Mouse (Mus musculus) forebrain, embryonic 14.5 days (tissue): ENCODE data around the gene Fgfr2. TPM values are rescaled to one million over a fixed set of nuclear protein-coding genes. Genes with fewer than 3 reads are reported as not detected.

Experiments used
- ATAC-seq: fragments of 200-750 bp; cut with Nextera tagmentation; 2 replicates; pipeline ENCODE4 v1.8.0; 2017; ENCODE audit warnings: mild to moderate bottlenecking, moderate library complexity
- DNase-seq: peaks from one replicate; pipeline ENCODE4 v3.0.0-alpha.2; 2015; ENCODE audit warnings: low spot score
- H3K27ac ChIP-seq: fragments of 300-500 bp; sonication (generic); 2 replicates; pipeline ENCODE4 v1.5.1; 2014; ENCODE audit warnings: low read depth, mild to moderate bottlenecking, control low read depth, low read length, moderate library complexity
- H3K27me3 ChIP-seq: fragments of 300-500 bp; sonication (generic); replicated peaks from 2 replicates; pipeline ENCODE4 v1.6.1; 2014; ENCODE audit warnings: low read length, control low read depth, mixed read lengths; ENCODE audit not compliant: control insufficient read depth, insufficient read depth
- H3K36me3 ChIP-seq: fragments of 300-500 bp; sonication (generic); 2 replicates; pipeline ENCODE4 v1.6.1; 2014; ENCODE audit warnings: low read length, control low read depth; ENCODE audit not compliant: control insufficient read depth, insufficient read depth
- H3K4me1 ChIP-seq: fragments of 300-500 bp; sonication (generic); 2 replicates; pipeline ENCODE4 v1.6.1; 2014; ENCODE audit warnings: antibody characterized with exemption, low read length, control low read depth; ENCODE audit not compliant: control insufficient read depth, insufficient read depth
- H3K4me2 ChIP-seq: fragments of 300-500 bp; sonication (generic); 2 replicates; pipeline ENCODE4 v1.6.1; 2014; ENCODE audit warnings: mild to moderate bottlenecking, control low read depth, low read length
- H3K4me3 ChIP-seq: fragments of 300-500 bp; sonication (generic); 2 replicates; pipeline ENCODE4 v1.5.1; 2014; ENCODE audit warnings: low read depth, low read length, control low read depth
- H3K9ac ChIP-seq: fragments of 300-500 bp; sonication (generic); 2 replicates; pipeline ENCODE4 v1.6.1; 2014; ENCODE audit warnings: mild to moderate bottlenecking, low read length, control low read depth, moderate library complexity
- H3K9me3 ChIP-seq: fragments of 300-500 bp; sonication (generic); replicated peaks from 2 replicates; pipeline ENCODE4 v1.6.1; 2016; ENCODE audit warnings: low read length, control low read depth, mixed read lengths; ENCODE audit not compliant: control insufficient read depth
- WGBS: fragments of 180-500 bp; shearing (Covaris S2); extraction: QIAGEN DNeasy Blood & Tissue Kit; methylation state at CpG from one replicate; pipeline ENCODE4 v1.1.7; 2014; 5-methylcytosine and 5-hydroxymethylcytosine counted together
- polyA plus RNA-seq: library from polyadenylated mRNA; unstranded; fragments of >200 nt; fragmentation: Nextera tagmentation; extraction: Ambion mirVana; gene quantifications from 2 replicates; pipeline ENCODE4 v1.2.1, GENCODE M21; 2014

Fgfr2 gene
- polyA plus RNA-seq, 1 experiment from 2014 or later: 35.9 TPM

- H3K36me3 ChIP-seq: peaks cover 2% of the 10 kb centered on the region
- ATAC-seq: peak; percentile 81
- H3K27me3 ChIP-seq: no peaks in the 10 kb centered on the region
- H3K9ac ChIP-seq: no peak overlapping the region
- peak; percentile 66 for DNase-seq
- H3K27ac ChIP-seq: peak overlapping the region; percentile 52; the same call in 1 of the 2 replicates
- H3K9me3 ChIP-seq: no peaks in the 10 kb centered on the region
- H3K4me1 ChIP-seq: peaks cover 16% of the 10 kb centered on the region
- H3K4me3 ChIP-seq: no peak overlapping the region
- no peak overlapping the region for H3K4me2 ChIP-seq
- WGBS: 64% methylated on average over 8 of the region's 8 CpGs
Observed at GRCm38 (mm10) chr7:132720562-132720961, 402.6 kb downstream of the Fgfr2 start.

GRCm38 (mm10) chr7:132719570-132719969 lies 403.6 kb downstream of the Fgfr2 start:
- peaks cover 12% of the 10 kb centered on the region for H3K36me3 ChIP-seq
- H3K9me3 ChIP-seq: no peaks in the 10 kb centered on the region
- ATAC-seq (no peak), DNase-seq (no peak)
- peaks cover 21% of the 10 kb centered on the region for H3K4me1 ChIP-seq
- WGBS: 94% methylated on average over 4 of the region's 4 CpGs
- H3K4me2 ChIP-seq: no peak overlapping the region
- no peak overlapping the region for H3K27ac ChIP-seq
- no peak overlapping the region for H3K9ac ChIP-seq
- H3K4me3 ChIP-seq: no peak overlapping the region
- H3K27me3 ChIP-seq: no peaks in the 10 kb centered on the region

GRCm38 (mm10) chr7:132715259-132715658 lies 407.9 kb downstream of the Fgfr2 start:
- Histone ChIP-seq H3K27ac (peak overlapping the region; percentile 70; the same call in 1 of the 2 replicates), H3K9ac (no peak overlapping the region), H3K4me3 (no peak overlapping the region), H3K4me1 (peaks cover 17% of the 10 kb centered on the region), H3K27me3 (no peaks in the 10 kb centered on the region), H3K4me2 (no peak overlapping the region), H3K36me3 (peaks cover 33% of the 10 kb centered on the region), H3K9me3 (no peaks in the 10 kb centered on the region)
- ATAC-seq (no peak), DNase-seq (no peak)
- 94% methylated on average over 4 of the region's 4 CpGs for WGBS

- ATAC-seq: peak; percentile 66
- peak overlapping the region; percentile 46; the same call in 1 of the 2 replicates for H3K9ac ChIP-seq
- 17% methylated on average over 6 of the region's 6 CpGs for WGBS
Observed at GRCm38 (mm10) chr7:132714236-132714923, 408.8 kb downstream of the Fgfr2 start.

GRCm38 (mm10) chr7:132713483-132714126 lies 409.5 kb downstream of the Fgfr2 start:
- H3K27ac ChIP-seq: peak overlapping the region; percentile 70; the same call in 1 of the 2 replicates
- DNase-seq (no peak), ATAC-seq (no peak)
- H3K4me1 ChIP-seq: peaks cover 17% of the 10 kb centered on the region
- peaks cover 33% of the 10 kb centered on the region for H3K36me3 ChIP-seq
- no peaks in the 10 kb centered on the region for H3K9me3 ChIP-seq
- H3K4me2 ChIP-seq: no peak overlapping the region
- 84% methylated on average over 8 of the region's 8 CpGs for WGBS
- H3K27me3 ChIP-seq: no peaks in the 10 kb centered on the region
- H3K9ac ChIP-seq: no peak overlapping the region
- no peak overlapping the region for H3K4me3 ChIP-seq

More at GRCm38 (mm10) chr7:132714236-132714923, 408.8 kb downstream of the Fgfr2 start:
- Histone ChIP-seq H3K9me3 (no peaks in the 10 kb centered on the region), H3K4me2 (no peak overlapping the region), H3K4me1 (peaks cover 17% of the 10 kb centered on the region), H3K36me3 (peaks cover 33% of the 10 kb centered on the region), H3K27ac (peak overlapping the region; percentile 70), H3K4me3 (no peak overlapping the region), H3K27me3 (no peaks in the 10 kb centered on the region)
- peak; percentile 77 for DNase-seq

GRCm38 (mm10) chr7:132712956-132713355 lies 410.2 kb downstream of the Fgfr2 start:
- no peak overlapping the region for H3K9ac ChIP-seq
- H3K27ac ChIP-seq: no peak overlapping the region
- WGBS: 83% methylated on average over 7 of the region's 7 CpGs
- no peak overlapping the region for H3K4me3 ChIP-seq
- peaks cover 17% of the 10 kb centered on the region for H3K4me1 ChIP-seq
- no peak overlapping the region for H3K4me2 ChIP-seq
- H3K9me3 ChIP-seq: no peaks in the 10 kb centered on the region
- H3K36me3 ChIP-seq: peaks cover 33% of the 10 kb centered on the region
- DNase-seq: no peak
- no peak for ATAC-seq
- H3K27me3 ChIP-seq: no peaks in the 10 kb centered on the region

GRCm38 (mm10) chr7:132712044-132712708 lies 411.0 kb downstream of the Fgfr2 start:
- Histone ChIP-seq H3K36me3 (peaks cover 33% of the 10 kb centered on the region), H3K4me3 (no peak overlapping the region), H3K9me3 (no peaks in the 10 kb centered on the region), H3K4me1 (peaks cover 17% of the 10 kb centered on the region), H3K27ac (peak overlapping the region; percentile 44; the same call in 1 of the 2 replicates), H3K9ac (no peak overlapping the region; the same call in 1 of the 2 replicates), H3K4me2 (no peak overlapping the region), H3K27me3 (no peaks in the 10 kb centered on the region)
- WGBS: 41% methylated on average over 16 of the region's 16 CpGs
- peak; percentile 51; the same call in 1 of the 2 replicates for ATAC-seq
- peak; percentile 18 for DNase-seq

GRCm38 (mm10) chr7:132711579-132711978 lies 411.6 kb downstream of the Fgfr2 start:
- 0 out of 2 replicates have a peak, but pooled peaks have one; percentile 2 for ATAC-seq

More at GRCm38 (mm10) chr7:132711579-132711978, 411.6 kb downstream of the Fgfr2 start:
- H3K4me2 ChIP-seq: no peak overlapping the region
- no peak overlapping the region; the same call in 1 of the 2 replicates for H3K9ac ChIP-seq
- H3K27me3 ChIP-seq: no peaks in the 10 kb centered on the region
- no peak overlapping the region; the same call in 1 of the 2 replicates for H3K27ac ChIP-seq
- peaks cover 17% of the 10 kb centered on the region for H3K4me1 ChIP-seq
- H3K4me3 ChIP-seq: no peak overlapping the region
- no peak for DNase-seq
- H3K9me3 ChIP-seq: no peaks in the 10 kb centered on the region
- peaks cover 33% of the 10 kb centered on the region for H3K36me3 ChIP-seq
- WGBS: 88% methylated on average over 9 of the region's 9 CpGs
